Mouse (Mus musculus) telencephalon, adult 2 months (tissue): ENCODE data around the gene Bloc1s3.
A peak's percentile ranks its signal among the peaks of the same experiment; 100 is the strongest.

ENCODE experiments used
- DNase-seq: peaks from one replicate; pipeline ENCODE4 v3.0.0-alpha.2; 2011; ENCODE audit warnings: low read depth, low spot score

The Bloc1s3 gene

GRCm38 (mm10) chr7:19508150-19508923 lies at the start of gene Bloc1s3, which contains the start of gene Trappc6a:
Bloc1s3 (minus strand) TSS chr7:19508367.
Trappc6a (plus strand) TSS chr7:19508395.
- peak; percentile 94 for DNase-seq

GRCm38 (mm10) chr7:19557086-19557485 lies 48.9 kb upstream of the Bloc1s3 start:
- no peak for DNase-seq

GRCm38 (mm10) chr7:19554168-19554567 lies 46.0 kb upstream of the Bloc1s3 start:
- DNase-seq, result peak; percentile 81

GRCm38 (mm10) chr7:19552443-19552842 lies 44.3 kb upstream of the Bloc1s3 start:
- no peak for DNase-seq

GRCm38 (mm10) chr7:19551634-19552033 lies 43.5 kb upstream of the Bloc1s3 start:
- no peak for DNase-seq

GRCm38 (mm10) chr7:19549394-19549793 lies 41.2 kb upstream of the Bloc1s3 start:
- DNase-seq, result no peak

- DNase-seq, result no peak
Observed at GRCm38 (mm10) chr7:19547344-19547969, 39.3 kb upstream of the Bloc1s3 start.

- DNase-seq, result no peak
Observed at GRCm38 (mm10) chr7:19546007-19546406, 37.8 kb upstream of the Bloc1s3 start.

GRCm38 (mm10) chr7:19543584-19543983 lies 35.4 kb upstream of the Bloc1s3 start:
- DNase-seq, result no peak

- DNase-seq, result no peak
Observed at GRCm38 (mm10) chr7:19542155-19542691, 34.1 kb upstream of the Bloc1s3 start.

- DNase-seq, result no peak
Observed at GRCm38 (mm10) chr7:19541681-19542154, 33.6 kb upstream of the Bloc1s3 start.

- DNase-seq, result no peak
Observed at GRCm38 (mm10) chr7:19540771-19541566, 32.8 kb upstream of the Bloc1s3 start.

GRCm38 (mm10) chr7:19534676-19535075 lies 26.5 kb upstream of the Bloc1s3 start:
- DNase-seq, result no peak

GRCm38 (mm10) chr7:19532240-19532639 lies 24.1 kb upstream of the Bloc1s3 start:
- no peak for DNase-seq

- no peak for DNase-seq
Observed at GRCm38 (mm10) chr7:19531077-19531476, 22.9 kb upstream of the Bloc1s3 start.

- DNase-seq, result no peak
Observed at GRCm38 (mm10) chr7:19525105-19525481, 16.9 kb upstream of the Bloc1s3 start.

- no peak for DNase-seq
Observed at GRCm38 (mm10) chr7:19524420-19525104, 16.4 kb upstream of the Bloc1s3 start.

GRCm38 (mm10) chr7:19523757-19524419 lies 15.7 kb upstream of the Bloc1s3 start:
- DNase-seq, result peak; percentile 21

- no peak for DNase-seq
Observed at GRCm38 (mm10) chr7:19523017-19523756, 15.0 kb upstream of the Bloc1s3 start.

- DNase-seq, result no peak
Observed at GRCm38 (mm10) chr7:19520032-19520431, 11.9 kb upstream of the Bloc1s3 start.
